Mouse (Mus musculus) small intestine, adult 2 months (tissue): ENCODE results near the gene Ddx51.
A peak's percentile ranks its signal among the peaks of the same experiment; 100 is the strongest.

Source experiments
- CTCF ChIP-seq: fragments of 200-500 bp; IDR thresholded peaks from 2 replicates; pipeline ENCODE4 v1.5.1; 2012; ENCODE audit warnings: low read depth, mild to moderate bottlenecking, control low read depth, inconsistent platforms, low read length, moderate library complexity, mixed read lengths; ENCODE audit not compliant: insufficient replicate concordance, insufficient read length; ENCODE audit errors: extremely low read depth
- POLR2A ChIP-seq: fragments of 200-500 bp; IDR thresholded peaks from 2 replicates; pipeline ENCODE4 v1.6.1; 2012; ENCODE audit warnings: low read depth, mild to moderate bottlenecking, control low read depth, inconsistent platforms, low read length, moderate library complexity

GRCm38 (mm10) chr5:110652719-110653648 is at the start of gene Ddx51, which contains the start of gene Noc4l:
- no peak for TF ChIP-seq CTCF
- peak; percentile 68; the same call in 1 of the 2 replicates for TF ChIP-seq POLR2A
